Mouse (Mus musculus): ENCODE data around the gene Kctd20. TPM values are rescaled to one million over a fixed set of nuclear protein-coding genes. Genes with fewer than 3 reads are reported as not detected.

Kctd20 gene
- polyA plus RNA-seq (2016; fragmentation: Nextera tagmentation; extraction: Ambion mirVana) = 122 and 127 TPM in 2 replicates

DNA sequence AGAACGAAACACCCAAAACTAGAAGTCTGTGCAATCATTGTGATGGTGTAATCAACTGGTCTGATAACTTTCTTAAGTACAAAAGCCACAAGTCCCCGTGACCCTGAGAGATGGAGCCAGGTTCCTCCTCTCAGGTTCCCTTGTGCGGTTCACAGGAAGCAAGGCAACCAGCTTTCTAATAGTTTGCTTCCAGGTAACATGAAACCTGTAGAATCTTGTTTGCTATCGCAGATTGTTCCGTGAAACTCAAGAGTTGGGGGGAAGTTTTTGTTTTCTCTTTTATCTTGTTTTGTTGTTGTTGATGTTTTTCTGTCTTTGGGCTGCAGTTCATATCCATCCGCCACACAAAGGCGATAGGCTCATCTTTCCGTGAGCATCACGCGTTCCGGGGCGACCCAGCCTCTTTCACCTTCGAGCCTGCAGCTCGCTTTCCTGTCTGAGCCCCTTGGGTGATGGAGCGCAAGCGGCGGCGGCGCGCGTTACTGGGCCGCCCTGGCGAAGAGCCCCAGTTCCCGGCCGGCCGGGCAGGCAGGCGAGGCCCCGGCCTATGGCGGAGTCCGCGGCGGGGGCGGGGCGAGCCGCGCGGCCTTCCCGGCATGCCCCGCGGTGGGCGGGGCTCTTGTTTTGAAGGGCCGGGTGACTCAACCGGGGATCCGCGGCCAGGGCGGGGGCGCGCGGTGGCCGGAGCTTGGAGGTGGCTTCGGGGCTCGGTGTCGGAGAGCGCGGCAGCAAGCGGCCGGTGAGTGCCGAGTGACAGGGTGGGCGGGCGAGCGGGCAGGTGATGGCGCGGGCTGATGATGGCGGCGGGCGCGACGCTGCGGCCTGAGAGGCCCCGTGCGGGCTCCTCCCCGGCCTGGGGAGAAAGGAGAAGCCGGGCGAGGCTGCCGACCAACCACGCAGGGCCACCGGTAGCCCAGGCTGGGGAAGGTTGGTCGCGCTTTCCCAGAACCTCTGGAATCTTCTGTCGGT, at the start of gene Kctd20:
Gene Kctd20, plus strand, starts transcription at position 120 of the 969 bp plus-strand sequence.
- peak within 1 kb of the TSS; percentile 98 for H3K27ac ChIP-seq
- H3K9me3 ChIP-seq = no peaks in the 10 kb centered on the region; the same call in 1 of the 2 replicates
- H3K36me3 ChIP-seq = peaks cover 8% of the 10 kb centered on the region
- peaks cover 15% of the 10 kb centered on the region for H3K4me1 ChIP-seq
- peak within 1 kb of the TSS; percentile 88 for H3K4me2 ChIP-seq (replicated peaks)
- no peaks in the 10 kb centered on the region for H3K27me3 ChIP-seq
- H3K9ac ChIP-seq = peak within 1 kb of the TSS; percentile 72
- peak; percentile 76 for ATAC-seq (ENCODE audit: insufficient number of reproducible peaks, insufficient read depth, low FRiP score, low TSS enrichment)
- peak within 1 kb of the TSS; percentile 74 for H3K4me3 ChIP-seq
- WGBS = 2% methylated on average over 51 of the region's 80 CpGs

DNA sequence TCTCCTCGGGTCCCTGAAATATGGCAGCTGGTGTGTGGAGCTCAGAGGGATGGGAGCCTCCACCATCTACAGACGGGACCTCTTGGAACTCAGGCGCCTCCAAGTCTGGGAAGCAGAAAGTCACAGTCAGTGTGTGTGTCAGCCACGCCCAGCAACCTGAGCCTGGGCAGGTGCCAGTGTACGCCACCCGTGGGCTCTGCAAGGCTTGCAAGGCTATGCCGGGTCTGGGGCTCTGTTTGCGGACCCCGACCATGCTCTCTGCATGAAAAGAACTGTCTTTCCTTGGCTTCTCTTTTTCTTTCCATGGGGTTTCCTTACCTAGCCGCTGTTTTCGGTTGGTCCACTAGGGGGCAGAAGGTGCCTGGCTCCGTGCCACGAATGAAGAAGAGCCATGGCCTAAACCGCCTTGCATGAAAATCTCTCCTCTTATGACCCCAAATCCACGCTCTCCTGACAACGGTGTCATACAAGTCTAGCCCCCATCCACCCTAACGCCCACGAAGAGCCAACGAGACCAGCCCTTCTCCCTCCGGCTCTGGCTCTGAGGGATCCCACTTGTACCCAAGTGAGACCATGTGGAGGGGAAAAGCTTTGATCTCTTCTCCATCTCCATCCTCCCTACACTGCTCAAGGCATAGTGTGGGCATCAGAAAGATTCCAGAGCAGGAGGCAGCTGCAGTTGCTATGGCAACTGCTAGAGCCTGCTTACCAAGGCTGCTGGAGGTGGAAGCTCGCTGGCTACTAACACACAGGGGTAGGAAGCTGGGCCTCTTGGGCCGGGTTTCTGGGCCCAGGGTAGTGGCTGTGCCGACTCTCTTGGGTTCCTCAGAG, 47.0 kb upstream of the Kctd20 start:
- Histone ChIP-seq H3K4me1 (peaks cover 18% of the 10 kb centered on the region), H3K27ac (no peak overlapping the region), H3K9ac (no peak overlapping the region), H3K4me2 (replicated peaks) (no peak overlapping the region), H3K9me3 (no peaks in the 10 kb centered on the region), H3K36me3 (no peaks in the 10 kb centered on the region), H3K27me3 (peaks cover 15% of the 10 kb centered on the region), H3K4me3 (no peak overlapping the region)
- peak; percentile 44; the same call in 1 of the 2 replicates for ATAC-seq (ENCODE audit: insufficient number of reproducible peaks, insufficient read depth, low FRiP score, low TSS enrichment)
- 32% methylated on average over 23 of the region's 23 CpGs for WGBS

- Histone ChIP-seq H3K9ac (no peak overlapping the region), H3K4me2 (replicated peaks) (no peak overlapping the region), H3K36me3 (no peaks in the 10 kb centered on the region), H3K27ac (no peak overlapping the region), H3K4me1 (peaks cover 20% of the 10 kb centered on the region), H3K4me3 (no peak overlapping the region), H3K9me3 (no peaks in the 10 kb centered on the region), H3K27me3 (peaks cover 21% of the 10 kb centered on the region)
- WGBS = 70% methylated on average over 13 of the region's 13 CpGs
- ATAC-seq (ENCODE audit: insufficient number of reproducible peaks, insufficient read depth, low FRiP score, low TSS enrichment) = no peak
Observed at GRCm38 (mm10) chr17:28905377-28905916, 46.3 kb upstream of the Kctd20 start.

GRCm38 (mm10) chr17:28907959-28908358, 43.8 kb upstream of the Kctd20 start:
- no peak for ATAC-seq (ENCODE audit: insufficient number of reproducible peaks, insufficient read depth, low FRiP score, low TSS enrichment)
- Histone ChIP-seq H3K36me3 (no peaks in the 10 kb centered on the region), H3K9ac (no peak overlapping the region), H3K4me1 (peaks cover 20% of the 10 kb centered on the region), H3K27me3 (peaks cover 22% of the 10 kb centered on the region), H3K4me2 (replicated peaks) (no peak overlapping the region), H3K27ac (no peak overlapping the region), H3K9me3 (no peaks in the 10 kb centered on the region), H3K4me3 (no peak overlapping the region)
- 79% methylated on average over 7 of the region's 7 CpGs for WGBS

- peak overlapping the region; percentile 51 for H3K4me2 ChIP-seq (replicated peaks)
Observed at GRCm38 (mm10) chr17:28909252-28909941, 42.4 kb upstream of the Kctd20 start.

GRCm38 (mm10) chr17:28910139-28910538, 41.6 kb upstream of the Kctd20 start:
- no peak overlapping the region for H3K4me3 ChIP-seq
- no peak overlapping the region for H3K9ac ChIP-seq
- no peaks in the 10 kb centered on the region for H3K9me3 ChIP-seq
- no peak overlapping the region for H3K27ac ChIP-seq
- H3K36me3 ChIP-seq = no peaks in the 10 kb centered on the region
- WGBS = 20% methylated on average over 7 of the region's 7 CpGs
- 0 out of 2 replicates have a peak overlapping the region, but pooled peaks have one; percentile 51 for H3K4me2 ChIP-seq (replicated peaks)
- peaks cover 22% of the 10 kb centered on the region for H3K27me3 ChIP-seq
- ATAC-seq (ENCODE audit: insufficient number of reproducible peaks, insufficient read depth, low FRiP score, low TSS enrichment) = no peak
- peaks cover 13% of the 10 kb centered on the region for H3K4me1 ChIP-seq

More at GRCm38 (mm10) chr17:28909252-28909941, 42.4 kb upstream of the Kctd20 start:
- Histone ChIP-seq H3K9ac (no peak overlapping the region), H3K4me3 (peak overlapping the region; percentile 28), H3K36me3 (no peaks in the 10 kb centered on the region), H3K27ac (no peak overlapping the region), H3K4me1 (peaks cover 20% of the 10 kb centered on the region), H3K27me3 (peaks cover 22% of the 10 kb centered on the region), H3K9me3 (no peaks in the 10 kb centered on the region)
- 7% methylated on average over 29 of the region's 29 CpGs for WGBS
- ATAC-seq (ENCODE audit: insufficient number of reproducible peaks, insufficient read depth, low FRiP score, low TSS enrichment) = no peak

- WGBS = 78% methylated on average over 5 of the region's 5 CpGs
- no peak overlapping the region for H3K9ac ChIP-seq
- no peak overlapping the region for H3K27ac ChIP-seq
- H3K36me3 ChIP-seq = no peaks in the 10 kb centered on the region
- no peak for ATAC-seq (ENCODE audit: insufficient number of reproducible peaks, insufficient read depth, low FRiP score, low TSS enrichment)
- no peak overlapping the region for H3K4me3 ChIP-seq
- no peak overlapping the region for H3K4me2 ChIP-seq (replicated peaks)
- no peaks in the 10 kb centered on the region for H3K9me3 ChIP-seq
- H3K4me1 ChIP-seq = peaks cover 10% of the 10 kb centered on the region; the same call in 1 of the 2 replicates
- H3K27me3 ChIP-seq = peaks cover 22% of the 10 kb centered on the region
Observed at GRCm38 (mm10) chr17:28913200-28913599, 38.5 kb upstream of the Kctd20 start.

GRCm38 (mm10) chr17:28913940-28914339, 37.8 kb upstream of the Kctd20 start:
- Histone ChIP-seq H3K4me1 (peaks cover 10% of the 10 kb centered on the region; the same call in 1 of the 2 replicates), H3K27ac (no peak overlapping the region), H3K4me3 (no peak overlapping the region), H3K9ac (no peak overlapping the region), H3K4me2 (replicated peaks) (no peak overlapping the region), H3K9me3 (no peaks in the 10 kb centered on the region), H3K27me3 (peaks cover 16% of the 10 kb centered on the region), H3K36me3 (no peaks in the 10 kb centered on the region)
- WGBS = 84% methylated on average over 6 of the region's 6 CpGs
- ATAC-seq (ENCODE audit: insufficient number of reproducible peaks, insufficient read depth, low FRiP score, low TSS enrichment) = no peak

DNA sequence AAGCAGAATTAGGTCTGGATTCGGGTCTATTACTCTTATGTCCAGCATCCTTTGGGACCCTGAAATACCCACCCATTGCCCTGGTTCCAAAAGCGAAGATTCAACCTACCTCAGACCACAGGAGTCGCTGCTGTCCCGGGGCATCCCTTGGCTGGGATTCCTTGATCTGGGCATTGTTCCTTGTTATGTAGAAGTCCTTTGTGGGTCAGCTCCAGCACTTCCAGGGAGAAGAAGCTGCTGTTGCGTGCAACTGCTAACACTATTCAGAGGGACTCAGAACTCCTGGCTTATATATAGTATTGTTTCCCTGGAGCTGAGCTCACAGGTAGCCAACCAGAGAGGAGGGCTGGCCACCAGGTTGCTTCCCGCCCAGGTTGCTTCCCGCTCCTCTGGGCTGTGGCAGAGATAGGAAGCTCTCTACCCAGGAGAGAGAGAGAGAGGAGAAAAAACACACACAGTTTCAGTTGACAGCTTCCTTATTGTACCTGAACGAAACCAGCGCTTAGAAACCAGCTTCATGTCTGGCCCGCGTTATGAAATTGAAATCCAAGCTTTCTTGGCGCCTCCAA, 36.6 kb upstream of the Kctd20 start, which contains the start of gene 4930539E08Rik:
Gene 4930539E08Rik, minus strand, starts transcription at position 265 of the 569 bp plus-strand sequence.
- no peak within 1 kb of the TSS for H3K9ac ChIP-seq
- WGBS = 58% methylated on average over 12 of the region's 12 CpGs
- ATAC-seq (ENCODE audit: insufficient number of reproducible peaks, insufficient read depth, low FRiP score, low TSS enrichment) = no peak
- H3K9me3 ChIP-seq = no peaks in the 10 kb centered on the region
- H3K27me3 ChIP-seq = peaks cover 4% of the 10 kb centered on the region
- H3K4me1 ChIP-seq = no peaks in the 10 kb centered on the region
- H3K36me3 ChIP-seq = no peaks in the 10 kb centered on the region
- no peak within 1 kb of the TSS for H3K4me2 ChIP-seq (replicated peaks)
- H3K4me3 ChIP-seq = no peak within 1 kb of the TSS
- no peak within 1 kb of the TSS for H3K27ac ChIP-seq

- Histone ChIP-seq H3K27ac (no peak overlapping the region), H3K9me3 (no peaks in the 10 kb centered on the region), H3K36me3 (no peaks in the 10 kb centered on the region), H3K4me3 (no peak overlapping the region), H3K4me1 (no peaks in the 10 kb centered on the region), H3K27me3 (no peaks in the 10 kb centered on the region), H3K4me2 (replicated peaks) (no peak overlapping the region), H3K9ac (no peak overlapping the region)
- no peak for ATAC-seq (ENCODE audit: insufficient number of reproducible peaks, insufficient read depth, low FRiP score, low TSS enrichment)
- WGBS = 86% methylated on average over 1 of the region's 1 CpGs
Observed at GRCm38 (mm10) chr17:28916520-28916919, 35.2 kb upstream of the Kctd20 start.

Measured in embryonic facial prominence, embryonic 12.5 days (tissue).